Mouse (Mus musculus) gastrocnemius, adult 8-10 months (tissue): ENCODE measurements around the gene Leap2. TPM values are rescaled to one million over a fixed set of nuclear protein-coding genes. Genes with fewer than 3 reads are reported as not detected.

Source experiments
- microRNA-seq: library from miRNA; unstranded; fragments of <30 nt; microRNA quantifications from one replicate; pipeline ENCODE4 v1.2.0, GENCODE M21; 2022
- total RNA-seq, 4 experiments: library from RNA; stranded (reverse); gene quantifications; 2 replicates each; pipeline ENCODE4 v1.2.4; 2022

Leap2 gene
- total RNA-seq, 4 experiments from 2014 or later: not detected

Small RNAs within 50 kb of the gene (microRNA-seq; reads per million reads assigned to microRNA genes)
- not detected for gene Mir6920

Other genes with a start within 250 kb of the Leap2 start
- 10 to 100 TPM; 68.4 to 86.4 (median 78.9) TPM for gene Hspa4, start 122.7 kb downstream of the Leap2 start, total RNA-seq
- 10 to 100 TPM in 1 of 4 experiments, 1 to 10 TPM in 3; 5.1 to 11.2 (median 6.2) TPM for gene Zcchc10, start 98.5 kb downstream of the Leap2 start, total RNA-seq
- 100 to 1,000 TPM in 1 of 4 experiments, 10 to 100 TPM in 3; 72.4 to 108 (median 78.6) TPM for gene Aff4, start 72.3 kb downstream of the Leap2 start, total RNA-seq
- 1,000 to 10,000 TPM; 1,108 to 1,285 (median 1,159) TPM for gene Uqcrq, start 7.7 kb upstream of the Leap2 start, total RNA-seq
- gene Gdf9, start 7.9 kb upstream of the Leap2 start, total RNA-seq: under 1 TPM; 0.27 to 0.56 (median 0.28) TPM
- under 1 TPM in 1 of 4 experiments, not detected in 3; 0.11 TPM for gene Gm10447, start 33.9 kb upstream of the Leap2 start, total RNA-seq
- 1 to 10 TPM in 1 of 4 experiments, under 1 TPM in 3; 0.29 to 1.2 (median 0.74) TPM for gene Shroom1, start 34.0 kb upstream of the Leap2 start, total RNA-seq
- gene Gm9837, start 47.3 kb upstream of the Leap2 start, total RNA-seq: not detected
- gene Gm9945, start 57.0 kb upstream of the Leap2 start, total RNA-seq: not detected
- under 1 TPM in 1 of 4 experiments, not detected in 3; 0.13 TPM for gene Sowaha, start 57.1 kb upstream of the Leap2 start, total RNA-seq
- 1 to 10 TPM; 4.5 to 8.4 (median 7.1) TPM for gene Sept8, start 96.1 kb upstream of the Leap2 start, total RNA-seq
- 1 to 10 TPM; 3.0 to 6.8 (median 4.0) TPM for gene Kif3a, start 144.2 kb upstream of the Leap2 start, total RNA-seq
- not detected for gene Il4, start 195.5 kb upstream of the Leap2 start, total RNA-seq
- not detected for gene Il13, start 211.5 kb upstream of the Leap2 start, total RNA-seq